Mouse (Mus musculus) liver, embryonic 14.5 days (tissue): ENCODE results near the gene Immt. TPM values are rescaled to one million over a fixed set of nuclear protein-coding genes. Genes with fewer than 3 reads are reported as not detected.

Experiments
- ATAC-seq: fragments of 200-750 bp; cut with Nextera tagmentation; 2 replicates; pipeline ENCODE4 v1.8.0; 2017; ENCODE audit warnings: moderate number of reproducible peaks, mild to moderate bottlenecking, moderate library complexity; ENCODE audit not compliant: insufficient read depth
- DNase-seq, 3 experiments: peaks; one replicate each; pipeline ENCODE4 v3.0.0-alpha.2; 2012 to 2013; ENCODE audit warnings: low read depth in 3 of 3, low spot score in 3 of 3
- H3K27ac ChIP-seq: fragments of 300-500 bp; sonication (generic); 2 replicates; pipeline ENCODE4 v1.5.1; 2014; ENCODE audit warnings: moderate library complexity, mild to moderate bottlenecking, control low read depth, inconsistent platforms
- H3K27me3 ChIP-seq: fragments of 300-500 bp; sonication (generic); 2 replicates; pipeline ENCODE4 v1.6.1; 2014; ENCODE audit warnings: mild to moderate bottlenecking, low read length, moderate library complexity; ENCODE audit not compliant: control insufficient read depth, insufficient read depth
- H3K36me3 ChIP-seq: fragments of 300-500 bp; sonication (generic); replicated peaks from 2 replicates; pipeline ENCODE4 v1.6.1; 2014; ENCODE audit warnings: low read depth; ENCODE audit not compliant: control insufficient read depth, insufficient read depth
- H3K4me1 ChIP-seq, 2 experiments: fragments of 200-500 bp in 1 of 2; fragments of 300-500 bp in 1 of 2; sonication (generic) in 1 of 2; replicated peaks; 2 replicates each; pipeline ENCODE4 v1.6.1; 2012 to 2014; ENCODE audit warnings: antibody characterized with exemption in 1 of 2, inconsistent platforms in 1 of 2, low read length in 1 of 2; ENCODE audit not compliant: control insufficient read depth in 2 of 2, insufficient read depth in 2 of 2
- H3K4me2 ChIP-seq: fragments of 300-500 bp; sonication (generic); 2 replicates; pipeline ENCODE4 v1.6.1; 2014; ENCODE audit warnings: low read depth, mild to moderate bottlenecking, control low read depth, moderate library complexity
- H3K4me3 ChIP-seq, 2 experiments: fragments of 200-500 bp in 1 of 2; fragments of 300-500 bp in 1 of 2; sonication (generic) in 1 of 2; 2 replicates each; pipeline ENCODE4 v1.5.1; 2012 to 2014; ENCODE audit warnings: low read depth in 2 of 2, low read length in 2 of 2, mild to moderate bottlenecking in 2 of 2, control low read depth in 1 of 2, inconsistent platforms in 1 of 2, moderate library complexity in 1 of 2; ENCODE audit not compliant: insufficient read depth in 1 of 2
- H3K9ac ChIP-seq: fragments of 300-500 bp; sonication (generic); replicated peaks from 2 replicates; pipeline ENCODE4 v1.6.1; 2014; ENCODE audit warnings: mild to moderate bottlenecking, control low read depth, moderate library complexity
- H3K9me3 ChIP-seq: fragments of 300-500 bp; sonication (generic); 2 replicates; pipeline ENCODE4 v1.6.1; 2016; ENCODE audit warnings: low read length, mixed read lengths; ENCODE audit not compliant: control insufficient read depth
- CTCF ChIP-seq: IDR thresholded peaks from 2 replicates; pipeline ENCODE4 v1.5.1; 2016; ENCODE audit warnings: antibody characterized with exemption, low read depth, control low read depth
- EP300 ChIP-seq: IDR thresholded peaks from 2 replicates; pipeline ENCODE4 v1.6.1; 2016; ENCODE audit warnings: antibody characterized with exemption, low read depth
- WGBS: fragments of 180-500 bp; shearing (Covaris S2); extraction: QIAGEN DNeasy Blood & Tissue Kit; methylation state at CpG from one replicate; pipeline ENCODE4 v1.1.7; 2014; ENCODE audit not compliant: insufficient replicate concordance; 5-methylcytosine and 5-hydroxymethylcytosine counted together
- polyA plus RNA-seq, 2 experiments: library from polyadenylated mRNA; depleted of rRNA in 1 of 2; stranded (reverse) in 1 of 2; unstranded in 1 of 2; fragments of >200 nt; fragmentation: Nextera tagmentation in 1 of 2; extraction: Ambion mirVana in 1 of 2; gene quantifications; 2 replicates each; pipeline versions ENCODE4 v1.2.1 to v1.2.3; 2012 to 2014

The Immt gene
- polyA plus RNA-seq, 2 experiments = 47.0 to 132 TPM

DNA sequence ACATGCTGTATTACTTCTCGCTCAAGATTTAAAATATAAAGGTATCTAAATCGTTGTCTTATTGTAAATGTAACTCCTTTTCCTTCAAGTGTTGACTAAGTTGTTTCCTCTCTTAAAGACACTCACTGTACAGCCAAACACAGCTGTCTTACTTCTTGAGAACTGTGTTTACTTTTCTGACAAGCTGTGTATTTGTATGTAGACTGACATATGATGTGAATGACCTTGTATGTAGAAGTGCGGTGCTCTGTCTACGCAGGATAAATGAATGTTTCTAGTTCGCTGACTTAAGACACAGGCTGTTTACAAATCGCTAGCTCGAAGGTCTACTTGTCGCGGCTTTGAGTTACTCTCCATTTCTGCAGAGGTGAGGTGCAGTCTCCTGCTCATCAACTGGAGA lies 21.2 kb upstream of the Immt start:
- Histone ChIP-seq H3K27ac (no peak overlapping the region), H3K4me3 (no peak overlapping the region), H3K4me1 (peaks cover 0 to 2% of the 10 kb centered on the region in 2 experiments; a peak in 1 of 4 replicates), H3K36me3 (no peaks in the 10 kb centered on the region; the same call in none of the 2 replicates), H3K9me3 (no peaks in the 10 kb centered on the region), H3K9ac (no peak overlapping the region), H3K27me3 (no peaks in the 10 kb centered on the region), H3K4me2 (no peak overlapping the region)
- ATAC-seq = no peak
- TF ChIP-seq CTCF = no peak
- TF ChIP-seq EP300 = no peak
- no peak for DNase-seq
- 85% methylated on average over 9 of the region's 9 CpGs for WGBS

DNA sequence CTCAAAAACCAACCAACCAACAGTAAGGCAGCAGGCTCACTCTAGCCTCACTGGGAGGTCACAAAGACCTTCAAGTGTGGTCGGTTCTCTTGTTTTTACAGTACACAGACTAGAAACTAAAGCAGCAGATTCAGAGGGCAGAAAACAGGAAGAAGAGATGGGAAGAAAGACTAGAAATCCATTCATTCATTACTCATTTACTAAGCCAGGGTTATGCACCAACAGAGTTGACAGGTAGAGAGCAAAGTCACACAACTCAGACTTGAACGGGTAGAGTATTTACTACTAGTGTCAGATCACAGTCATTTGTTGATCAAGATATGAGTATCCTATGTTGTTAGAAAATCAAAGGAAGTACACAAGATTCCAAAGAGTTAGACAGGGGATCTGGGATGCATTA lies 18.3 kb upstream of the Immt start:
- WGBS = 67% methylated on average over 2 of the region's 2 CpGs
- ATAC-seq (no peak; the same call in 1 of the 2 replicates), DNase-seq (no peak)
- H3K9me3 ChIP-seq = no peaks in the 10 kb centered on the region
- no peaks in the 10 kb centered on the region for H3K27me3 ChIP-seq
- peaks cover 5 to 7% of the 10 kb centered on the region in 2 experiments for H3K4me1 ChIP-seq
- no peak overlapping the region for H3K4me3 ChIP-seq
- no peak overlapping the region for H3K4me2 ChIP-seq
- peaks cover 22% of the 10 kb centered on the region for H3K36me3 ChIP-seq
- TF ChIP-seq EP300 (no peak), CTCF (no peak)
- no peak overlapping the region for H3K9ac ChIP-seq
- H3K27ac ChIP-seq = no peak overlapping the region

DNA sequence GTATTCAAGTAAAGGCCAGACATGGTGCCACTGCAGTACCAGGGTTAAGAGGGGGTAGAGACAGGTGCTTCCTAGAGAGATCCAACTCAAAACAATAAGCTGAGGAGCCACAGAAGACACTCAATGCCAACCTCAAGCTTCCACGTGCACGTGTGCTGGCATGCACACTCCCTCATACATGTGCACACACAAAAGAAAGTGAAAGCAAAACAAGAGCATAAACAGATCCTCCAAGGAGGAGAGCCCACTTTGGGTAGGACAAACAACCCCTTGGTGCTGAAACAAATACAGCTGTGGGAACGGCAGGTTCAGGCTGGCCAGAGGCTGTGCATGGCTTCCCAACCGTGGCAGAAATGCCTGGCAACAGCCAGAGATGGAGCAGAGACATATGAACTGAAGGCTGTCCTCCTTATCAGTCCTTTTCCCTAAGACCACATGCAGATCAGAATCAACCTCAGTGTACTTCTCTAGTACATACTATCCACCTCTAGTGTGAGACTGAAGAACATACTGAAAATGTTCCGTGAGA lies 11.3 kb upstream of the Immt start:
- 59% methylated on average over 5 of the region's 5 CpGs for WGBS
- H3K36me3 ChIP-seq = peaks cover 30% of the 10 kb centered on the region
- H3K9me3 ChIP-seq = no peaks in the 10 kb centered on the region
- no peak overlapping the region for H3K27ac ChIP-seq
- no peaks in the 10 kb centered on the region for H3K27me3 ChIP-seq
- H3K9ac ChIP-seq = no peak overlapping the region
- no peak overlapping the region for H3K4me3 ChIP-seq
- peaks cover 18 to 20% of the 10 kb centered on the region in 2 experiments for H3K4me1 ChIP-seq
- no peak for ATAC-seq
- no peak for DNase-seq
- no peak overlapping the region for H3K4me2 ChIP-seq
- TF ChIP-seq CTCF = no peak

- H3K4me1 ChIP-seq = peaks cover 13 to 14% of the 10 kb centered on the region in 2 experiments
- WGBS = under 1% methylated on average over 7 of the region's 7 CpGs
- TF ChIP-seq EP300 = no peak
- no peak for TF ChIP-seq CTCF
- peak overlapping the region; percentile 72 to 100 for H3K4me3 ChIP-seq
- no peaks in the 10 kb centered on the region for H3K9me3 ChIP-seq
- ATAC-seq = peak; percentile 64
- no peaks in the 10 kb centered on the region for H3K27me3 ChIP-seq
- no peak for DNase-seq
- peak overlapping the region; percentile 72 for H3K4me2 ChIP-seq
- peak overlapping the region; percentile 64 for H3K9ac ChIP-seq
- H3K36me3 ChIP-seq = peaks cover 6% of the 10 kb centered on the region
- peak overlapping the region; percentile 16 for H3K27ac ChIP-seq
Observed at GRCm38 (mm10) chr6:71823085-71823484, 8.0 kb upstream of the Immt start.

DNA sequence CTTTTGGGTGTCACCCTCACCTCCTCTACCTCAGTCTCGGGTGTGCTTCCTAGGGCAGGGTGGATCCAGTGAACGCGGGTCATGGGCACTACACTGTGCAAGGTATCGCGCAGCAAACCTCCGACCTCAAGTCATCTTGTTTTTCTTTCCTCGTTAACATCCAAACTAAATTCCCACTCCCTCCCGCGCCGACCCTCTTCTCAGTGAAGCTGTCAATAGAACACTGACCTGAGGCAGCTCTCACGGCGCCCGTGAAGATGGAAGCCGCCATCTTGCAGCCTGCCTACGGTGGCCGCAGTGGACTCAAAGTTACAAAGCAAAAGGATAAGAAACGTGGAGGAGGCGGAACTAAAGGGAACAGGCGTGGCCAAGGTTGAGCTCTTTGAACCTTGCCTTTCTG lies 7.6 kb upstream of the Immt start:
- DNase-seq (peak; percentile 85 to 91 (median 89)), ATAC-seq (peak; percentile 89)
- Histone ChIP-seq H3K27me3 (no peaks in the 10 kb centered on the region), H3K9ac (peak overlapping the region; percentile 64), H3K9me3 (no peaks in the 10 kb centered on the region), H3K27ac (peak overlapping the region; percentile 16; the same call in 1 of the 2 replicates), H3K4me2 (peak overlapping the region; percentile 72), H3K4me1 (peaks cover 13 to 14% of the 10 kb centered on the region in 2 experiments), H3K4me3 (peak overlapping the region; percentile 72 to 100), H3K36me3 (peaks cover 2% of the 10 kb centered on the region)
- TF ChIP-seq EP300 = no peak; the same call in 1 of the 2 replicates
- TF ChIP-seq CTCF = no peak
- under 1% methylated on average over 19 of the region's 19 CpGs for WGBS
